Mouse (Mus musculus) granulocyte monocyte progenitor cell, adult 5-6 weeks (primary cell): ENCODE measurements at regions not wholly inside any gene's neighbourhood (a gene's known extent, or its start where the extent isn't known, plus 50 kb on each side); places are given as distances from the start of the nearest gene placed in this dataset.

Experiments used
- ATAC-seq: replicated peaks from 2 replicates; pipeline ENCODE4 v1.8.0; 2016; ENCODE audit warnings: mild to moderate bottlenecking, moderate TSS enrichment, inconsistent platforms; ENCODE audit not compliant: poor library complexity, severe bottlenecking

- no peak for ATAC-seq
Observed at GRCm38 (mm10) chr6:93623541-93623940, 660.2 kb downstream of the Magi1 start.

GRCm38 (mm10) chr6:93616926-93617325 is 666.8 kb downstream of the Magi1 start:
- ATAC-seq = no peak

GRCm38 (mm10) chr6:93600376-93600775 is 657.1 kb upstream of the Adamts9 start:
- no peak for ATAC-seq

GRCm38 (mm10) chr6:93599371-93599770 is 656.1 kb upstream of the Adamts9 start:
- no peak for ATAC-seq

- no peak for ATAC-seq
Observed at GRCm38 (mm10) chr6:93589935-93590334, 646.6 kb upstream of the Adamts9 start.

- no peak for ATAC-seq
Observed at GRCm38 (mm10) chr6:93586871-93587270, 643.6 kb upstream of the Adamts9 start.

GRCm38 (mm10) chr6:93581141-93581540 is 637.8 kb upstream of the Adamts9 start:
- no peak for ATAC-seq

GRCm38 (mm10) chr6:93580716-93581115 is 637.4 kb upstream of the Adamts9 start:
- no peak for ATAC-seq

- ATAC-seq = no peak
Observed at GRCm38 (mm10) chr6:93575249-93575648, 632.0 kb upstream of the Adamts9 start.

GRCm38 (mm10) chr6:93573679-93574635 is 630.7 kb upstream of the Adamts9 start:
- no peak for ATAC-seq

- no peak for ATAC-seq
Observed at GRCm38 (mm10) chr6:93569866-93570265, 626.6 kb upstream of the Adamts9 start.

GRCm38 (mm10) chr6:93569211-93569610 is 625.9 kb upstream of the Adamts9 start:
- no peak for ATAC-seq

- ATAC-seq = no peak
Observed at GRCm38 (mm10) chr6:93566661-93567060, 623.4 kb upstream of the Adamts9 start.

- ATAC-seq = no peak
Observed at GRCm38 (mm10) chr6:93548311-93548710, 605.0 kb upstream of the Adamts9 start.

- ATAC-seq = no peak
Observed at GRCm38 (mm10) chr6:93544246-93544645, 601.0 kb upstream of the Adamts9 start.

- ATAC-seq = no peak
Observed at GRCm38 (mm10) chr6:93543354-93544129, 600.2 kb upstream of the Adamts9 start.

- no peak for ATAC-seq
Observed at GRCm38 (mm10) chr6:93539583-93539982, 596.3 kb upstream of the Adamts9 start.

- no peak for ATAC-seq
Observed at GRCm38 (mm10) chr6:93539171-93539570, 595.9 kb upstream of the Adamts9 start.

GRCm38 (mm10) chr6:93537971-93538370 is 594.7 kb upstream of the Adamts9 start:
- no peak for ATAC-seq

- no peak for ATAC-seq
Observed at GRCm38 (mm10) chr6:93537126-93537525, 593.8 kb upstream of the Adamts9 start.

GRCm38 (mm10) chr6:93513818-93514217 is 570.5 kb upstream of the Adamts9 start:
- no peak for ATAC-seq
